Mouse (Mus musculus) G1E (cell line): ENCODE measurements around the gene Map7. TPM values are rescaled to one million over a fixed set of nuclear protein-coding genes. Genes with fewer than 3 reads are reported as not detected.

Experiments used
- ATAC-seq: 2 replicates; pipeline ENCODE4 v1.8.0; 2016; ENCODE audit warnings: mild to moderate bottlenecking; ENCODE audit not compliant: insufficient number of reproducible peaks, poor library complexity, low FRiP score, severe bottlenecking; ENCODE audit errors: extremely low read depth
- DNase-seq: peaks from one replicate; pipeline ENCODE4 v3.0.0; 2012; ENCODE audit warnings: low spot score
- H3K27me3 ChIP-seq: 2 replicates; pipeline ENCODE4 v1.6.1; 2012; ENCODE audit warnings: mild to moderate bottlenecking, low read length, inconsistent platforms; ENCODE audit not compliant: insufficient read depth
- H3K36me3 ChIP-seq: replicated peaks from 2 replicates; pipeline ENCODE3; 2012; ENCODE audit warnings: mild to moderate bottlenecking, inconsistent platforms
- H3K4me1 ChIP-seq: 2 replicates; pipeline ENCODE4 v1.6.1; 2012; ENCODE audit warnings: low read depth, low read length, inconsistent platforms, mixed read lengths; ENCODE audit not compliant: insufficient read depth
- H3K4me3 ChIP-seq: 2 replicates; pipeline ENCODE4 v1.5.1; 2012; ENCODE audit warnings: low read depth, mild to moderate bottlenecking, inconsistent platforms, low read length, moderate library complexity, mixed read lengths
- H3K9me3 ChIP-seq: replicated peaks from 2 replicates; pipeline ENCODE4 v1.6.1; 2012; ENCODE audit warnings: inconsistent platforms
- CTCF ChIP-seq: IDR thresholded peaks from 2 replicates; pipeline ENCODE4 v1.5.1; 2012; ENCODE audit warnings: low read depth, low read length, inconsistent platforms, mixed read lengths
- GATA1 ChIP-seq: IDR thresholded peaks from 2 replicates; pipeline ENCODE4 v1.6.1; 2012; ENCODE audit warnings: borderline replicate concordance, low read length, inconsistent platforms, mixed read lengths
- GATA2 ChIP-seq: IDR thresholded peaks from 2 replicates; pipeline ENCODE4 v1.6.1; 2012; ENCODE audit warnings: low read depth, low read length, inconsistent platforms, borderline replicate concordance
- POLR2AphosphoS5 ChIP-seq: IDR thresholded peaks from 2 replicates; pipeline ENCODE4 v1.6.1; 2012; ENCODE audit warnings: low read depth, low read length, inconsistent platforms; ENCODE audit not compliant: insufficient replicate concordance
- TAL1 ChIP-seq: conservative IDR thresholded peaks from 2 replicates; pipeline ENCODE4 v1.6.1; 2012; ENCODE audit warnings: low read depth, low read length, inconsistent platforms, mixed read lengths
- polyA plus RNA-seq: library from polyadenylated mRNA; stranded (reverse); fragments of >175 nt; gene quantifications from 2 replicates; pipeline ENCODE4 v1.2.3, GENCODE M21; 2012
- total RNA-seq, 2 experiments: library from RNA; stranded (forward) in 1 of 2; stranded (reverse) in 1 of 2; fragments of 200-1000 nt in 1 of 2; fragments of >200 nt in 1 of 2; fragmentation: Nextera tagmentation in 1 of 2; gene quantifications; 2 replicates each; pipeline ENCODE4 v1.2.3; 2014 to 2017

The Map7 gene
- total and polyA plus RNA-seq, 3 experiments = 2.5 to 2.6 TPM; not detected in 1

DNA sequence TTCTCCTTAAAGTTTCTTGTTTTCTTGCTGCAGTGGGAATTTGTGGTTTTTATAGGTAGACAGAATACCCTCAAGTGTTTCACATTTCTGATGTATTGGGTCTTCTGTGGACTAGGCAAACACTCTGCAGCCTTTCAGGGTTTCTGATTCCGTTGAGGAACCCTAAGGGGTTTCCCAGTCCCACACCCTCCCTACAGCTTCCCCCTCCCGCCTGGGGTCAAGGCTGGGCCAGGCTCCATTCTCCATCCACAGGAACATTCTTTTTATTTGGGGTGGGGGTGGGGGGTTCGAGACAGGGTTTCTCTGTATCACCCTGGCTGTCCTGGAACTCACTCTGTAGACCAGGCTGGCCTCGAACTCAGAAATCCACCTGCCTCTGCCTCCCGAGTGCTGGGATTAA, 150.8 kb downstream of the Map7 start:
- Histone ChIP-seq H3K36me3 (no peaks in the 10 kb centered on the region), H3K4me1 (no peaks in the 10 kb centered on the region), H3K27me3 (peaks cover 17% of the 10 kb centered on the region), H3K4me3 (no peak overlapping the region), H3K9me3 (0 out of 2 replicates have a peak, but pooled peaks cover 2% of the 10 kb centered on the region)
- no peak for ATAC-seq
- DNase-seq = no peak
- TF ChIP-seq CTCF (no peak), TAL1 (no peak), GATA2 (no peak), POLR2AphosphoS5 (no peak), GATA1 (no peak)

DNA sequence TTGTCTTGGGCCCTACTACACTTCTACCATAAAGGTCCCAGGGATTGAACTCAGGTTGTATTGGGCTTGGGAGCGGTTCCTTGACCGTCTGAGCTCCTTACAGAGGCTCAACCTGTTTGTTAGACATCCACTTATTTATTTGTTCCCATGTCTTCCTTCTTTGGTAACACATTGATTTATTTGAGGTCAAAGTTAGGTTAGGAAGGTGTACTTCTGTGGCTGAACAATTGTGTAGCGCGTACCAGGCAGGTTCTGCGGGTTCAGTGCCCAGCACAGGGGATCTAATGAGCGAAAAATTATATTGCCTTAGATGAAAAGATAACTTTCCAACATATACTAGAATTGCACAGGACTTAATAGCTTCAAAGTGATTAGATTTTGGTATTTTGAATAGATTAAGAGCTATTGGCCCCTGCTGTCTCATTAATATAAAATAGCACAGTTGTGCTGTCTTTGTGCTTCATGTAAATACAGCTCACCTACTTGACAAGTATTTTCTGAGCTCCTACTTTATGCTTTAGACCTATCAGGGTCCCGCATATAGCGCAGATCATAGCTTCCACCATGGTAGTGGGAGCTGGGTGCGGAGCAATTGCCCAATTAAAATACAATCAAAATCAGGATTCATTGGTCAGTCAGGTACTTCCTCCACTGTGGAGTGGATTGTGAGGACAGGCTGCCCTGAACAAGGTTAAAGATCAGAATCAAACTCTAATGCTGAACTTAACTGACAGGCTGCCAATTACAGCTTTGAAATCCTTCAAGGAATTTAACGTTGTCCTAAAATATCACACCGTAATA, 162.9 kb downstream of the Map7 start:
- no peaks in the 10 kb centered on the region for H3K9me3 ChIP-seq
- DNase-seq = peak; percentile 10
- no peak for TF ChIP-seq GATA2
- peaks cover 10% of the 10 kb centered on the region for H3K27me3 ChIP-seq
- H3K4me3 ChIP-seq = peak overlapping the region; percentile 95
- ATAC-seq = no peak
- peaks cover 7% of the 10 kb centered on the region for H3K36me3 ChIP-seq
- peaks cover 20% of the 10 kb centered on the region for H3K4me1 ChIP-seq

DNA sequence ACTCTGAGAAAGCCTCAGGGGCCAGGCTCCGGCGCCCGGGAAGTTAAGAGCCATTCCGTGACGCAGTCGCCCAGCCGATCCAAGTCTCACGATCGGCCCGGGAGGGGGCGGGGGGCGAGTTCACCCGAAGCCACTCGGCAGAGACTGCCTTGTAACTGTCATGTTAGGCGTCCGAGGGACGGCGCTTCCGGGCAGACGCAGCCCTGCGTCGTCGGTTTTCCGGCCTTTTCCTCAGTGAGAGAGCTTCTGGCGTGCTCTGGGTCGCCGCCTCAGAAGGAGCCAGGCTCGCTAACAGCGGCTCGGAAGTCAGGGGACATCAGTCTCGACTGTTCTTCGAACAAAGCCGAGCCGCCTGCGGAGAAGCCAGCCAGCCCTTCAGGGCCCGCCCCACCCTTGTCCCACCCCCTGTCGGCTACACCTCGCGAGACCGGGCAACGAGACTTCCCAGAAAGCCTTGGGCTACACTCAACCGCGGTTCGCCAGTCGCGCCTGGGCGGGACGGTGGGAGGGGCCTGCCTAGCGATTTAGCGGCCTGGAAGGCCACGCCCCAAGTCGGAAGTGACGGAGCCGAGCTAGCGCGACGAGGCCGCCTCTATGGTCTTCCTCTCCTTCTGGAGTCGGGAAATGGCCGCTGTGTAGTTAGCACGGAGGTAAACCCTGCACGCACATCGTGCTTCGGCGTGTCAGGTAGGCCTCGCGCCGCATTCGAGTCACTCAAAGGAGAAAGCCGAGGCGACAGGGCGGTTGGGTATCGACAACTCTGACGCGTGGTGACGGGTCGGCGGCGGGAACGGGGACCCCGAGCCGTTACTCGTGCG, 163.9 kb downstream of the Map7 start, which contains the start of gene Bclaf1:
TSS of gene Bclaf1 (plus strand) at position 552 of the 818 bp plus-strand sequence.
- TF ChIP-seq POLR2AphosphoS5 (peak; percentile 80), GATA2 (no peak)
- H3K27me3 ChIP-seq = peaks cover 2% of the 10 kb centered on the region; the same call in 1 of the 2 replicates
- no peaks in the 10 kb centered on the region for H3K9me3 ChIP-seq
- ATAC-seq (peak; percentile 87), DNase-seq (peak; percentile 83)
- peaks cover 9% of the 10 kb centered on the region for H3K36me3 ChIP-seq
- H3K4me1 ChIP-seq = peaks cover 24% of the 10 kb centered on the region
- H3K4me3 ChIP-seq = peak within 1 kb of the TSS; percentile 95

DNA sequence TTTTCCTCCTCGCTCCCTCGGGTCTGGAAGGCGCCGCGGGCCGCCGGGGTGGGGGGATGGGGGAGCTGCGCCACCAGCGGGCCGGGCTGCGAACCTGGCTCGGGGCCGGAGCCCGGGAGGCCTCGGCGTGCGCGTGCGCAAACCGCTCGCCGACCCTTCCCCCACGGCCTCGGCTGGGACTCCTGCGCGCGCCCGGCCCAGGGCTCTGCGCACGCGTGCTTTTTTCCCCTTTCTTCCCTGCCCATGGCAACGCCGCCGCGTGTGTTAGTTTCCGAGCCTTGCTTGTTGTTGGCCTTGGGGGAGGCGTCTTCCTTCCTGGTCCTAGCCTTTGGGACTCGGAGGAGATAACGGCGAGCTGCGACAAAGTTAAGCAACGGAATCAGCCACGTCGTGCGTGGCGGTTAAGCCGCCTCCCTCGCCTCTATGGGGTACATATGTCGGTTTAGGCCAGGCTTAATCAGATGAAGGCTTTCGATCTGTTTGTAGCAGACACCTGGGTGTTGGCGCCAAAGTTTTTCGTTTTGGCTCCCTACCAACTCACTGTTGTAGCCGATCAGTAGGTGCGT, 164.5 kb downstream of the Map7 start:
- Histone ChIP-seq H3K4me1 (peaks cover 30% of the 10 kb centered on the region), H3K27me3 (no peaks in the 10 kb centered on the region), H3K9me3 (no peaks in the 10 kb centered on the region), H3K4me3 (peak overlapping the region; percentile 95), H3K36me3 (peaks cover 13% of the 10 kb centered on the region)
- ATAC-seq (no peak), DNase-seq (peak; percentile 83)
- no peak for TF ChIP-seq POLR2AphosphoS5
- no peak for TF ChIP-seq GATA1
- no peak for TF ChIP-seq CTCF
- TF ChIP-seq TAL1 = no peak
- no peak for TF ChIP-seq GATA2

DNA sequence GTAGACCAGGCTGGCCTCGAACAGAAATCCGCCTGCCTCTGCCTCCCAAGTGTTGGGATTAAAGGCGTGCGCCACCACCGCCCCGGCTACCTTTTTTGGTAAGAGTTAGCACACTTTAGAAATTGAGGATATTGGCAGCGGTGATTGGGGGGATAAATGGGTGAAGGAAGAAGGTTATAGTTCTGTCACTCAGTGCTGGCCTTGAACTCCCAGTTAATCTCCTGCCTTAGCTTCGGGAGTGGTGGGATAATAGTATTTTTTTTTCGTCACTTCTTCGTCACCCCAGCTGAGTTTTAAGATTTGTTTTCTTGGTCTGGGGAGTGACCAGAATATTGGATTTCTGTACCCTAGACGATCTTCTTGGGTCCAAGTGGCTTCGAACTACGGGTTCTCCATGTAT, 165.2 kb downstream of the Map7 start:
- no peak for ATAC-seq
- H3K36me3 ChIP-seq = peaks cover 19% of the 10 kb centered on the region
- H3K27me3 ChIP-seq = no peaks in the 10 kb centered on the region
- peaks cover 35% of the 10 kb centered on the region for H3K4me1 ChIP-seq
- TF ChIP-seq GATA1 = no peak
- TF ChIP-seq GATA2 = no peak
- H3K9me3 ChIP-seq = no peaks in the 10 kb centered on the region
- DNase-seq = no peak
- peak overlapping the region; percentile 95 for H3K4me3 ChIP-seq

DNA sequence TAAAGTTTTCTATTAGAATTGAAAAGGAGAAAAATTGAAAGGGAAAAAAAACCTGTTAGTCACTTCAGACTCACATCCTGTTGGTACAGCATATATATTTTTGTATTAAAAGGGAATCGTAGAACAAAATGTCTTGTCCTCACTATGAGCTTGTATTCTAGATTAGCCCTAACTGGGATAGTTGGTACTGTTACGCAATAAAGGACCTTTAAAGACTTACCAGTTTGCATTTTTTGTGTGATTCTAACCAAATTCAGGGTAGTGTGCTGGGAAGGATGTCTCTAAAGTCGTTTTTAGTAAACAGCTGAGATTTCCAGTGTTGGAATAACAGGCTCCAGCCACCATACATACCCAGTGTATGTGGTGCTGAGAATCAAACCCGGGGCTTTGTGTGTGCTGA, 165.7 kb downstream of the Map7 start:
- ATAC-seq (no peak), DNase-seq (no peak)
- no peaks in the 10 kb centered on the region for H3K27me3 ChIP-seq
- H3K4me3 ChIP-seq = peak overlapping the region; percentile 95; the same call in 1 of the 2 replicates
- no peaks in the 10 kb centered on the region for H3K9me3 ChIP-seq
- peaks cover 24% of the 10 kb centered on the region for H3K36me3 ChIP-seq
- peaks cover 38% of the 10 kb centered on the region for H3K4me1 ChIP-seq
- TF ChIP-seq CTCF (no peak), GATA1 (no peak), GATA2 (no peak), TAL1 (no peak)
